ENCODE assay signal across 8 mouse cellular contexts in genomic region chr2:30676833-30677459, GRCm38 (mm10).
DNase-seq lines count a peak whose midpoint lies in the region; ATAC-seq and TF ChIP-seq lines count a peak whose summit lies in the region.

No protein-coding gene starts in this region.

- peak; percentile 54 for DNase-seq in embryo, embryonic 11.5 days (ENCODE audit: low read depth, low spot score)
- DNase-seq in heart, embryonic 10.5 days (ENCODE audit: low spot score): peak; percentile 87
- DNase-seq in kidney, adult 9 months: peak; percentile 62
- peak; percentile 48 for DNase-seq in limb, embryonic 14.5 days (ENCODE audit: low spot score)
- peak; percentile 89 for DNase-seq in stomach, postnatal 0 days (ENCODE audit: low spot score)

- peak overlapping the region; percentile 88 for H3K4me3 ChIP-seq in megakaryocyte, embryonic 14.5 days (replicated peaks)
- peak overlapping the region; percentile 59 for H3K4me3 ChIP-seq in heart, embryonic 10.5 days
- H3K4me3 ChIP-seq in limb, embryonic 14.5 days (replicated peaks; ENCODE audit: low read length): peak overlapping the region; percentile 35
- peak overlapping the region; percentile 32 for H3K4me3 ChIP-seq in midbrain, embryonic 15.5 days
- peak overlapping the region; percentile 30 for H3K4me3 ChIP-seq in stomach, postnatal 0 days (ENCODE audit: low read depth, low read length)

- WGBS in heart, embryonic 10.5 days: under 1% methylated on average over 44 of the region's 44 CpGs
- under 1% methylated on average over 44 of the region's 44 CpGs for WGBS in limb, embryonic 14.5 days
- under 1% methylated on average over 44 of the region's 44 CpGs for whole genome bisulfite sequencing in midbrain, embryonic 15.5 days
- WGBS in stomach, postnatal 0 days: 1% methylated on average over 43 of the region's 44 CpGs

- peaks cover 68% of the 10 kb centered on the region for H3K27me3 ChIP-seq in megakaryocyte, embryonic 14.5 days (replicated peaks)
- no peaks in the 10 kb centered on the region for H3K27me3 ChIP-seq in heart, embryonic 10.5 days (ENCODE audit: insufficient read depth, poor library complexity, severe bottlenecking)
- no peaks in the 10 kb centered on the region for H3K27me3 ChIP-seq in limb, embryonic 14.5 days (ENCODE audit: control insufficient read depth, insufficient read depth, low read length)
- H3K27me3 ChIP-seq in midbrain, embryonic 15.5 days (replicated peaks): no peaks in the 10 kb centered on the region
- no peaks in the 10 kb centered on the region for H3K27me3 ChIP-seq in stomach, postnatal 0 days (ENCODE audit: control insufficient read depth, insufficient read depth, low read length)

- H3K9me3 ChIP-seq in megakaryocyte, embryonic 14.5 days: peaks cover 32% of the 10 kb centered on the region
- no peaks in the 10 kb centered on the region; the same call in 1 of the 2 replicates for H3K9me3 ChIP-seq in heart, embryonic 10.5 days
- peaks cover 9% of the 10 kb centered on the region; the same call in 1 of the 2 replicates for H3K9me3 ChIP-seq in limb, embryonic 14.5 days (ENCODE audit: control insufficient read depth, low read length)
- H3K9me3 ChIP-seq in midbrain, embryonic 15.5 days: peaks cover 5% of the 10 kb centered on the region; the same call in 1 of the 2 replicates
- H3K9me3 ChIP-seq in stomach, postnatal 0 days (ENCODE audit: control insufficient read depth, low read length): 0 out of 2 replicates have a peak, but pooled peaks cover 2% of the 10 kb centered on the region

- H3K4me1 ChIP-seq in megakaryocyte, embryonic 14.5 days: peaks cover 49% of the 10 kb centered on the region
- peaks cover 39% of the 10 kb centered on the region for H3K4me1 ChIP-seq in heart, embryonic 10.5 days
- peaks cover 12% of the 10 kb centered on the region for H3K4me1 ChIP-seq in limb, embryonic 14.5 days (ENCODE audit: control insufficient read depth, insufficient read depth, low read length)
- H3K4me1 ChIP-seq in midbrain, embryonic 15.5 days: peaks cover 26% of the 10 kb centered on the region
- H3K4me1 ChIP-seq in stomach, postnatal 0 days (replicated peaks; ENCODE audit: control insufficient read depth, insufficient read depth): peaks cover 3% of the 10 kb centered on the region; the same call in 1 of the 2 replicates

- no peak for TF ChIP-seq POLR2A in limb, embryonic 14.5 days (IDR thresholded peaks at IDR 0.05; ENCODE audit: borderline replicate concordance, extremely low read depth, insufficient read depth, insufficient read length)

- peak; percentile 23 for TF ChIP-seq CTCF in stomach, postnatal 0 days (IDR thresholded peaks at IDR 0.05; ENCODE audit: low read depth)

- H3K27ac ChIP-seq in heart, embryonic 10.5 days: peak overlapping the region; percentile 96
- H3K27ac ChIP-seq in limb, embryonic 14.5 days (replicated peaks; ENCODE audit: low read depth, low read length): peak overlapping the region; percentile 55; the same call in 1 of the 2 replicates
- peak overlapping the region; percentile 95 for H3K27ac ChIP-seq in midbrain, embryonic 15.5 days
- H3K27ac ChIP-seq in stomach, postnatal 0 days (replicated peaks): peak overlapping the region; percentile 91

- H3K4me2 ChIP-seq in limb, embryonic 14.5 days (replicated peaks; ENCODE audit: low read depth, low read length, severe bottlenecking): peak overlapping the region; percentile 66
- H3K4me2 ChIP-seq in midbrain, embryonic 15.5 days: peak overlapping the region; percentile 55
- H3K4me2 ChIP-seq in stomach, postnatal 0 days (replicated peaks; ENCODE audit: low read depth): peak overlapping the region; percentile 59

- H3K36me3 ChIP-seq in megakaryocyte, embryonic 14.5 days (replicated peaks; ENCODE audit: low read length): peaks cover 11% of the 10 kb centered on the region
- no peaks in the 10 kb centered on the region for H3K36me3 ChIP-seq in heart, embryonic 10.5 days
- H3K36me3 ChIP-seq in limb, embryonic 14.5 days (ENCODE audit: control insufficient read depth, insufficient read depth, low read length): no peaks in the 10 kb centered on the region
- H3K36me3 ChIP-seq in midbrain, embryonic 15.5 days (replicated peaks): no peaks in the 10 kb centered on the region
- H3K36me3 ChIP-seq in stomach, postnatal 0 days (ENCODE audit: control insufficient read depth, insufficient read depth, low read length): no peaks in the 10 kb centered on the region

- H3K9ac ChIP-seq in limb, embryonic 14.5 days (ENCODE audit: low read depth, low read length, severe bottlenecking): peak overlapping the region; percentile 56
- peak overlapping the region; percentile 56 for H3K9ac ChIP-seq in midbrain, embryonic 15.5 days
- peak overlapping the region; percentile 61 for H3K9ac ChIP-seq in stomach, postnatal 0 days (ENCODE audit: low read length)

- no peak for TF ChIP-seq EP300 in stomach, postnatal 0 days (optimal IDR thresholded peaks at IDR 0.05)

- ATAC-seq in megakaryocyte, adult 5-6 weeks (ENCODE audit: poor library complexity, severe bottlenecking): no peak
- peak; percentile 41; the same call in 1 of the 2 replicates for ATAC-seq in limb, embryonic 14.5 days (ENCODE audit: low FRiP score, low read depth)
- ATAC-seq in midbrain, embryonic 15.5 days (replicated peaks): peak; percentile 81
- ATAC-seq in stomach, postnatal 0 days (ENCODE audit: low FRiP score, low TSS enrichment): peak; percentile 82

Comparison
In these comparisons a context has a peak if more than half of its experiments do, and no peak if none do; other contexts are left out.
1. H3K4me3 ChIP-seq: peak in every context shown above with its lines; median percentile 88 in megakaryocyte, embryonic 14.5 days; 59 in heart, embryonic 10.5 days; 35 in limb, embryonic 14.5 days; 32 in midbrain, embryonic 15.5 days; 30 in stomach, postnatal 0 days.